8 mouse cellular contexts compared by ENCODE assay signal in the genomic region with DNA sequence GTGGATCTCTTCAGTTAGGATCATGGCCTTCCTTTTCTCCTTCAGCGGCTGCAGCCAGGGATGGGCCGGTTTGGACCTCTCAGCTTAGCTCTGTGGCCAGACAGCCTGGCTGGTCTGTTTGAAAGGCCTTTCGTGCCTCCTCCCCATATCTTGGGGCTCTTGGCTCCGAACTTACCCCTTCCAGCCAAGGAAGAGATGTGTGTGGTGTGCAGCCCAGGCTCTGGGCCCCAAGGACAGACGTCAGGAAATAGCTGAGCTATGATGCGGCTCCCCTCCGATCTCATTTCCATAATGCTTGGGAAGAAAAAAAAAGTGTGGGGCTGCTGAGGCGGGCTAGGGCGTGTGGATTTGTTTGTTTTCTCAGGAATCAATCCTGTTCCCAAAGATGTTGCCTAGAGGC.
DNase-seq lines count a peak whose midpoint lies in the region; ATAC-seq lines count a peak whose summit lies in the region.

No protein-coding gene starts in this region.

- WGBS in heart, embryonic 10.5 days, result 46% methylated on average over 9 of the region's 9 CpGs
- WGBS in limb, embryonic 13.5 days, result 41% methylated on average over 9 of the region's 9 CpGs

- H3K27ac ChIP-seq in heart, embryonic 10.5 days, result peak overlapping the region; percentile 73
- 0 out of 2 replicates have a peak overlapping the region, but pooled peaks have one; percentile 1 for H3K27ac ChIP-seq in limb, embryonic 13.5 days

- no peaks in the 10 kb centered on the region for H3K36me3 ChIP-seq in heart, embryonic 10.5 days
- no peaks in the 10 kb centered on the region for H3K36me3 ChIP-seq in limb, embryonic 13.5 days

- H3K27me3 ChIP-seq in heart, embryonic 10.5 days (ENCODE audit: insufficient read depth, poor library complexity, severe bottlenecking), result peaks cover 67% of the 10 kb centered on the region
- no peaks in the 10 kb centered on the region for H3K27me3 ChIP-seq in limb, embryonic 13.5 days

- peaks cover 27% of the 10 kb centered on the region for H3K4me1 ChIP-seq in heart, embryonic 10.5 days
- H3K4me1 ChIP-seq in limb, embryonic 13.5 days, result peaks cover 32% of the 10 kb centered on the region

- no peak overlapping the region for H3K4me2 ChIP-seq in limb, embryonic 13.5 days (replicated peaks)

- no peak overlapping the region for H3K4me3 ChIP-seq in heart, embryonic 10.5 days
- no peak overlapping the region for H3K4me3 ChIP-seq in limb, embryonic 13.5 days

- peak; percentile 49 for ATAC-seq in limb, embryonic 13.5 days (ENCODE audit: low FRiP score, low read depth)
- no peak for ATAC-seq in granulocyte monocyte progenitor cell, adult 5-6 weeks (replicated peaks; ENCODE audit: poor library complexity, severe bottlenecking)

- peak; percentile 34 for DNase-seq in adrenal gland, postnatal 10 days
- no peak for DNase-seq in adrenal gland, adult 18-20 months (ENCODE audit: low spot score in 2 of 2)
- peak; percentile 53 for DNase-seq in adipocyte (ENCODE audit: low spot score)
- no peak for DNase-seq in heart, embryonic 10.5 days (ENCODE audit: low spot score)
- DNase-seq in layer of hippocampus, adult 8-10 months (ENCODE audit: low spot score in 2 of 2), result no peak
- no peak for DNase-seq in neural tube, embryonic 10.5 days (ENCODE audit: extremely low spot score, low spot score)

- H3K9me3 ChIP-seq in heart, embryonic 10.5 days, result no peaks in the 10 kb centered on the region
- no peaks in the 10 kb centered on the region for H3K9me3 ChIP-seq in limb, embryonic 13.5 days

- no peak overlapping the region for H3K9ac ChIP-seq in limb, embryonic 13.5 days

Comparison
In these comparisons a context has a peak if more than half of its experiments do, and no peak if none do; other contexts are left out.
1. DNase-seq: peak in adrenal gland, postnatal 10 days (single experiment) and adipocyte (single experiment); none in adrenal gland, adult 18-20 months (0 of 2), heart, embryonic 10.5 days (single experiment), layer of hippocampus, adult 8-10 months (0 of 2) and neural tube, embryonic 10.5 days (single experiment).